Comparison of ENCODE assay signal across 8 mouse cellular contexts in genomic region chr19:30247359-30247758, GRCm38 (mm10). TPM values are rescaled to one million over a fixed set of nuclear protein-coding genes. Genes with fewer than 3 reads are reported as not detected.
DNase-seq lines count a peak whose midpoint lies in the region; ATAC-seq and TF ChIP-seq lines count a peak whose summit lies in the region.
"Had no signal": no experiment of that assay in that cellular context is flagged by ENCODE, and none has a peak within 500 bp of the region (broad histone marks: within the 10 kb centered on the region; RNA-seq: fewer than 3 reads in every experiment).

No protein-coding gene starts in this region.

- H3K36me3 ChIP-seq in ES-E14 (ENCODE audit: control insufficient read depth, insufficient read depth, low read length, poor library complexity, severe bottlenecking) = no peaks in the 10 kb centered on the region
- no peaks in the 10 kb centered on the region for H3K36me3 ChIP-seq in limb, embryonic 11.5 days (ENCODE audit: control insufficient read depth, insufficient read depth, low read length)
- no peaks in the 10 kb centered on the region for H3K36me3 ChIP-seq in stomach, embryonic 16.5 days (ENCODE audit: control insufficient read depth, insufficient read depth, low read length)

- in situ Hi-C loops in ES-E14 (cut with MboI; ENCODE audit: low sequenced_read_pairs in 2 of 2, unreplicated experiment in 2 of 2) = no loop called here

- H3K9me3 ChIP-seq in ES-E14 (ENCODE audit: control insufficient read depth, insufficient read depth, low read depth, low read length) = no peaks in the 10 kb centered on the region
- H3K9me3 ChIP-seq in limb, embryonic 11.5 days (ENCODE audit: control insufficient read depth, low read length) = no peaks in the 10 kb centered on the region
- no peaks in the 10 kb centered on the region for H3K9me3 ChIP-seq in stomach, embryonic 16.5 days (replicated peaks; ENCODE audit: control insufficient read depth, low read length)

- no peak for DNase-seq in layer of hippocampus, adult 2 months (ENCODE audit: low spot score in 2 of 2)
- DNase-seq in layer of hippocampus, adult 8-10 months (ENCODE audit: low spot score in 2 of 2) = no peak
- DNase-seq in ES-E14 (ENCODE audit: low read depth, low spot score) = peak; percentile 86
- DNase-seq in limb, embryonic 11.5 days (ENCODE audit: low spot score) = peak; percentile 69
- no peak for DNase-seq in natural killer cell, adult 2 months (ENCODE audit: low spot score in 2 of 2)

- no peaks in the 10 kb centered on the region for H3K27me3 ChIP-seq in limb, embryonic 11.5 days (ENCODE audit: control insufficient read depth, insufficient read depth, low read length)
- H3K27me3 ChIP-seq in stomach, embryonic 16.5 days (ENCODE audit: control insufficient read depth, insufficient read depth, low read length) = peaks cover 4% of the 10 kb centered on the region; the same call in 1 of the 2 replicates

- no peak overlapping the region for H3K4me2 ChIP-seq in limb, embryonic 11.5 days (ENCODE audit: low read depth, severe bottlenecking)
- no peak overlapping the region for H3K4me2 ChIP-seq in stomach, embryonic 16.5 days (ENCODE audit: low read depth, low read length)

- TF ChIP-seq POLR2A in bone marrow macrophage, adult 2 months (IDR thresholded peaks at IDR 0.05; ENCODE audit: borderline replicate concordance, low read depth, low read length) = no peak

- H3K9ac ChIP-seq in ES-E14 (ENCODE audit: insufficient read depth, low read depth, low read length, poor library complexity, severe bottlenecking) = no peak overlapping the region
- no peak overlapping the region for H3K9ac ChIP-seq in limb, embryonic 11.5 days (ENCODE audit: low read length)
- H3K9ac ChIP-seq in stomach, embryonic 16.5 days (ENCODE audit: low read length) = no peak overlapping the region

- H3K27ac ChIP-seq in layer of hippocampus, adult 2 months = no peak overlapping the region
- no peak overlapping the region for H3K27ac ChIP-seq in ES-E14 (ENCODE audit: insufficient read depth, low read depth, low read length, poor library complexity, severe bottlenecking)
- H3K27ac ChIP-seq in bone marrow macrophage, adult 2 months (ENCODE audit: insufficient read depth, low read depth, low read length) = no peak overlapping the region
- no peak overlapping the region for H3K27ac ChIP-seq in limb, embryonic 11.5 days (replicated peaks; ENCODE audit: low read depth, low read length)
- no peak overlapping the region for H3K27ac ChIP-seq in stomach, embryonic 16.5 days (ENCODE audit: low read length)

- no peaks in the 10 kb centered on the region for H3K4me1 ChIP-seq in ES-E14 (ENCODE audit: control insufficient read depth in 2 of 2, insufficient read depth in 2 of 2, low read length in 2 of 2, poor library complexity in 1 of 2)
- H3K4me1 ChIP-seq in bone marrow macrophage, adult 2 months (ENCODE audit: control insufficient read depth, insufficient read depth, low read length) = no peaks in the 10 kb centered on the region
- H3K4me1 ChIP-seq in limb, embryonic 11.5 days (ENCODE audit: control insufficient read depth, insufficient read depth, low read length) = no peaks in the 10 kb centered on the region
- no peaks in the 10 kb centered on the region for H3K4me1 ChIP-seq in stomach, embryonic 16.5 days (ENCODE audit: control insufficient read depth, insufficient read depth, low read length)

- no peak overlapping the region for H3K4me3 ChIP-seq in layer of hippocampus, adult 2 months
- H3K4me3 ChIP-seq in ES-E14 (ENCODE audit: insufficient read depth in 1 of 2, low read depth in 1 of 2, low read length in 2 of 2, poor library complexity in 1 of 2, severe bottlenecking in 1 of 2) = no peak overlapping the region
- H3K4me3 ChIP-seq in bone marrow macrophage, adult 2 months (ENCODE audit: insufficient read depth, low read length) = no peak overlapping the region
- no peak overlapping the region for H3K4me3 ChIP-seq in limb, embryonic 11.5 days (ENCODE audit: low read depth, low read length)
- no peak overlapping the region for H3K4me3 ChIP-seq in stomach, embryonic 16.5 days (replicated peaks; ENCODE audit: low read length)

- ATAC-seq in limb, embryonic 11.5 days (ENCODE audit: insufficient number of reproducible peaks, low FRiP score, low TSS enrichment, low read depth) = no peak
- ATAC-seq in stomach, embryonic 16.5 days (ENCODE audit: insufficient read depth, low FRiP score) = peak; percentile 37; the same call in 1 of the 2 replicates

- WGBS in limb, embryonic 11.5 days = 25% methylated on average over 11 of the region's 11 CpGs
- WGBS in stomach, embryonic 16.5 days = 25% methylated on average over 11 of the region's 11 CpGs

- TF ChIP-seq CTCF in layer of hippocampus, adult 2 months (conservative IDR thresholded peaks at IDR 0.05) = peak; percentile 64
- peak; percentile 51; the same call in 1 of the 2 replicates for TF ChIP-seq CTCF in bone marrow macrophage, adult 2 months (IDR thresholded peaks at IDR 0.05; ENCODE audit: low read depth, low read length)

TF ChIP-seq in ES-E14, 5 proteins besides CTCF, POLR2A, EP300 and RAD21:
- TF ChIP-seq HCFC1 (IDR thresholded peaks at IDR 0.05; ENCODE audit: borderline replicate concordance, insufficient read depth, low read length) (no peak), MAFK (IDR thresholded peaks at IDR 0.05; ENCODE audit: insufficient read depth, low read depth, low read length) (no peak), ZNF384 (IDR thresholded peaks at IDR 0.05; ENCODE audit: low read depth, low read length) (no peak), ZC3H11A (IDR thresholded peaks at IDR 0.05; ENCODE audit: borderline replicate concordance, low read depth, low read length) (peak; percentile 39)
TF ChIP-seq in ES-E14: peak in this region for 1.

RNA-seq across cellular contexts. Expression of gene Mbl2, which starts 14.6 kb away (rescaled TPM):
- not detected for total RNA-seq in layer of hippocampus, adult 2 months (2021)
- total RNA-seq in layer of hippocampus, adult 8-10 months (2022) = not detected
- 0.18 and 0.21 TPM in 2 replicates for total RNA-seq in ES-E14 (2012; rRNA removed)
- not detected in 2 replicates for polyA plus RNA-seq in bone marrow macrophage, adult 2 months (2012; ENCODE audit: insufficient read depth, insufficient read length, missing spikeins)
- polyA plus RNA-seq in limb, embryonic 11.5 days (2014; fragmentation: Nextera tagmentation; extraction: Ambion mirVana) = not detected in 2 replicates
- polyA plus RNA-seq in stomach, embryonic 16.5 days (2015; fragmentation: Nextera tagmentation; extraction: Ambion mirVana) = not detected in 2 replicates
- polyA plus RNA-seq: heart, embryonic 16.5 days had no signal

Comparison
In these comparisons a context has a peak if more than half of its experiments do, and no peak if none do; other contexts are left out.
1. DNase-seq: peak in ES-E14 (single experiment) and limb, embryonic 11.5 days (single experiment); none in layer of hippocampus, adult 2 months (0 of 2), layer of hippocampus, adult 8-10 months (0 of 2) and natural killer cell, adult 2 months (0 of 2).